Mouse (Mus musculus) c-Kit-positive CD71-negative TER-119-negative erythroid progenitor cells, embryonic 14.5 days (primary cell): ENCODE measurements around the gene Selenow.

ENCODE experiments used
- DNase-seq: peaks from one replicate; pipeline ENCODE4 v3.0.0-alpha.2; 2013; ENCODE audit warnings: low read depth

Selenow gene

GRCm38 (mm10) chr7:15905861-15906260 is 16.3 kb downstream of the Selenow start:
- DNase-seq = no peak

- DNase-seq = no peak
Measured at GRCm38 (mm10) chr7:15901366-15902048, 20.7 kb downstream of the Selenow start.

GRCm38 (mm10) chr7:15894251-15894650 is 28.0 kb downstream of the Selenow start:
- DNase-seq = no peak

GRCm38 (mm10) chr7:15884127-15884526 is 38.1 kb downstream of the Selenow start:
- no peak for DNase-seq

- DNase-seq = no peak
Measured at GRCm38 (mm10) chr7:15882317-15882716, 39.9 kb downstream of the Selenow start, which contains the start of gene Crxos. Crxos (plus strand) TSS chr7:15882617.

- no peak for DNase-seq
Measured at GRCm38 (mm10) chr7:15881831-15882230, 40.4 kb downstream of the Selenow start.

GRCm38 (mm10) chr7:15881388-15881787 is 40.8 kb downstream of the Selenow start:
- DNase-seq = no peak

- DNase-seq = no peak
Measured at GRCm38 (mm10) chr7:15879756-15880155, 42.4 kb downstream of the Selenow start, which contains the start of gene Crx. Crx (minus strand) TSS chr7:15879968.
